Mouse (Mus musculus) small intestine, adult 2 months (tissue): Measurements from ENCODE around the gene Mamdc2. TPM values are rescaled to one million over a fixed set of nuclear protein-coding genes. Genes with fewer than 3 reads are reported as not detected.
"Not testable (repeated sequence)": the region's sequence is repeated elsewhere in the genome, so short reads cannot be mapped to it uniquely, and the experiment has no call there.

ENCODE experiments used
- H3K27ac ChIP-seq: fragments of 200-500 bp; 2 replicates; pipeline ENCODE4 v1.5.1; 2012; ENCODE audit warnings: low read depth, low read length, control low read depth, inconsistent platforms; ENCODE audit not compliant: insufficient read depth
- H3K27me3 ChIP-seq: fragments of 200-500 bp; 2 replicates; pipeline ENCODE4 v1.6.1; 2012; ENCODE audit warnings: mild to moderate bottlenecking, moderate library complexity, low read length, inconsistent platforms; ENCODE audit not compliant: control insufficient read depth, insufficient read depth
- H3K36me3 ChIP-seq: fragments of 200-500 bp; 2 replicates; pipeline ENCODE4 v1.6.1; 2012; ENCODE audit warnings: mild to moderate bottlenecking, low read length, control low read depth, inconsistent platforms; ENCODE audit not compliant: control insufficient read depth, insufficient read depth
- H3K4me1 ChIP-seq: fragments of 200-500 bp; 2 replicates; pipeline ENCODE4 v1.6.1; 2012; ENCODE audit warnings: low read length, inconsistent platforms, mixed read lengths; ENCODE audit not compliant: control insufficient read depth, insufficient read depth, insufficient read length
- H3K4me3 ChIP-seq: fragments of 200-500 bp; 2 replicates; pipeline ENCODE4 v1.5.1; 2012; ENCODE audit warnings: low read depth, mild to moderate bottlenecking, control low read depth, inconsistent platforms, low read length, moderate library complexity
- CTCF ChIP-seq: fragments of 200-500 bp; IDR thresholded peaks from 2 replicates; pipeline ENCODE4 v1.5.1; 2012; ENCODE audit warnings: low read depth, mild to moderate bottlenecking, control low read depth, inconsistent platforms, low read length, moderate library complexity, mixed read lengths; ENCODE audit not compliant: insufficient replicate concordance, insufficient read length; ENCODE audit errors: extremely low read depth
- POLR2A ChIP-seq: fragments of 200-500 bp; IDR thresholded peaks from 2 replicates; pipeline ENCODE4 v1.6.1; 2012; ENCODE audit warnings: low read depth, mild to moderate bottlenecking, control low read depth, inconsistent platforms, low read length, moderate library complexity
- WGBS: fragments of 180-500 bp; shearing (Covaris S2); methylation state at CpG from one replicate; pipeline ENCODE4 v1.1.7; 2018; 5-methylcytosine and 5-hydroxymethylcytosine counted together
- polyA plus RNA-seq: library from polyadenylated mRNA; depleted of rRNA; stranded (reverse); fragments of >200 nt; gene quantifications from 2 replicates; pipeline ENCODE4 v1.2.3, GENCODE M21; 2012

Mamdc2 gene
- polyA plus RNA-seq, 1 experiment: 1.8 TPM

DNA sequence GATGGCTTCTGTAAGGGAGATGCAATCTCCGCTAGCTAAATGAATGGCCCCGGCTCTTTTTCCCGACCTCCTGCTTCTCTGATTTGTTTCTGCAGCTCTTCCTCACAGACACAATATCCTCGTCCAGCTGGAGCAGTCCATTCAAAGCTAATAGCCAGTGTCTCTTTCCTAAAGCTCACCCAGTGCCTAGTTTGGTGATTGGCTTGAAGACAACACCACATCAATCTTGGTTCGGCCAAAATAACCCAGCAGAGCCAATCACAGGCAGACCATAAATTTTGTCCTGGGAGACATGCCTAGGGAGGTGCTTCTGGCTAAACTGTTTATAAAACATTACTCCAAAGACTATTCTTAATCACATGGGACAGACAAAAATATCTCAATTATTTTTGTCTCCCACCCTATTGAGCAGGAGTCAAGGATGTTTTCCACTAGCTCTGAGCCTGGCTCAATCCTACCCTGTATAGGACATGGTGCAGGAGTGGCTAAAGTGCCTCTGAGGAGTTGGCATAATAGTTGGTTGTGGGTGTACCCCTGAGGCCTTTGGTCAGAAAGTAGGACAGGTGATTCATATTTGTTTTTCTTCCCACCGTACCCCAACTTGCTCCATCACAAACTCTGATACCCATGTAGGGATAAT, 38.5 kb upstream of the Mamdc2 start:
- WGBS: 70% methylated on average over 6 of the region's 6 CpGs
- H3K36me3 ChIP-seq: no peaks in the 10 kb centered on the region
- H3K27ac ChIP-seq: no peak overlapping the region
- no peak overlapping the region for H3K4me3 ChIP-seq
- no peaks in the 10 kb centered on the region for H3K27me3 ChIP-seq
- H3K4me1 ChIP-seq: no peaks in the 10 kb centered on the region
- no peak for TF ChIP-seq POLR2A
- no peak for TF ChIP-seq CTCF

DNA sequence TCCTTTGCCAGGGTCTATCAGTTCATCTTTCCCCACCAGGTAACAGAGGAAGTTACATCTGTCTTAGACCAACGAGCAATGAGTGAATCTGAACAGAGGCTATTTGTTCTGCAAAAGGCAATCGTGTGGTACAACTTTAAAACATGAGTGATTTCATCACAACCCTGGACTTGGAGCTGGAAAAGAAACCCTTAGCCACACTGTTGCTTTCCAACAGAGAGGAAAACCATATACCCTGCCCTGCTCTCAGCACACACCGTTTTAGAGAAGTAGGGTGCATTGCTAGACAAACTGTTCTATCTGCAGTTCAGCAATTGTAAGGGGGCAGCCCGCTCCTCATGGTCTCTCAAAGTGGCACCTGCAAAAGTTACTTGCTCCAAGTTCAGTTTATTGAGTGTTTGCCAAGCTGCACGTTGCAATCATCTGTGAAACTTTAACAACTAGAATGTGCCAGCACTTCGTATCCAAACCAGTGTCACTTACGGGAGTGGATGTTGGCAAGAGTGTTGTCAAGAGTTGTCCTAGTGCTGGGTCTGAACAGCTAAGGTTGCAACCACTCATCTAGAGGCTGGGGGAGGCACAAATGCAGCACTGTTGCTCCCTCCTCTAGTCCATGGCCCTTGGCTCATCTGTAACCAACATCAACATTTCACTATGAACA, 37.8 kb upstream of the Mamdc2 start:
- Histone ChIP-seq H3K4me3 (no peak overlapping the region), H3K4me1 (no peaks in the 10 kb centered on the region), H3K27me3 (no peaks in the 10 kb centered on the region), H3K36me3 (no peaks in the 10 kb centered on the region), H3K27ac (0 out of 2 replicates have a peak overlapping the region, but pooled peaks have one; percentile 5)
- TF ChIP-seq CTCF: no peak
- no peak for TF ChIP-seq POLR2A
- 70% methylated on average over 7 of the region's 7 CpGs for WGBS

DNA sequence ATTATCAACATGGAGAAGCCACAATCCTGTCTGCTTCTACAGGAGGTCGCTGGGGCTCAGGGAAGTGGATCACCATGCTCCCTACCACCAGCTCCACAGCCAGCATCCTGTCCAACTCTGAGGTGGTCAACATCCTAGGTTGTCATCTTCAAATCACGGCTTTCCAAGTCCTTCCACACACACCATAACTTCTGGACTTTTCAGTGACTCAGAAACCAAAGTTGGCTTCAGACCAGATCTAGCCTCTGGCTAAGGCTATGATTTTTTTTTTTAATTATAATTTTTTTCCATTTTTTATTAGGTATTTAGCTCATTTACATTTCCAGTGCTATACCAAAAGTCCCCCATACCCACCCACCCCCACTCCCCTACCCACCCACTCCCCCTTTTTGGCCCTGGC, 34.3 kb upstream of the Mamdc2 start:
- WGBS: 75% methylated on average over 2 of the region's 2 CpGs
- not testable (repeated sequence) for H3K4me1 ChIP-seq, H3K27me3 ChIP-seq, H3K4me3 ChIP-seq, H3K27ac ChIP-seq, H3K36me3 ChIP-seq

DNA sequence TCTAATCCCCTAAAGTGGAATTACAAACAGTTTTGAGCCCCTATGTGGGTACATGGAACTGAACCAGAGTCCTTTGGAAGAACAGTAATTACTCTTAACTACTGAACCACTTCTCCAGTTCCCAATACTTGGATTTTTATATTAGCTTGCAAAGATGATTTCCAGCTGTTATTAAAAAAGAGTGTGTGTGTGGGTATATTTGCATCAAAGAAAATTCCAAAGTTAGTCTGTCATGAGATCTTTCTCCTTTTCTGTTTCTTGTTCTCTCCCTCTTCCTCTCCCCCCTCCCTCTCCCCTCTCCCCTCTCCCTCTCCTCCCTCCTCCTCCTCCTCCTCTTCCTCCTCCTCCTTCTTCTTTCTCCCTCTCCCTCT, 31.3 kb upstream of the Mamdc2 start:
- Histone ChIP-seq H3K4me3 (no peak overlapping the region), H3K27me3 (no peaks in the 10 kb centered on the region), H3K36me3 (no peaks in the 10 kb centered on the region), H3K27ac (no peak overlapping the region), H3K4me1 (no peaks in the 10 kb centered on the region)
- TF ChIP-seq POLR2A (no peak), CTCF (no peak)

DNA sequence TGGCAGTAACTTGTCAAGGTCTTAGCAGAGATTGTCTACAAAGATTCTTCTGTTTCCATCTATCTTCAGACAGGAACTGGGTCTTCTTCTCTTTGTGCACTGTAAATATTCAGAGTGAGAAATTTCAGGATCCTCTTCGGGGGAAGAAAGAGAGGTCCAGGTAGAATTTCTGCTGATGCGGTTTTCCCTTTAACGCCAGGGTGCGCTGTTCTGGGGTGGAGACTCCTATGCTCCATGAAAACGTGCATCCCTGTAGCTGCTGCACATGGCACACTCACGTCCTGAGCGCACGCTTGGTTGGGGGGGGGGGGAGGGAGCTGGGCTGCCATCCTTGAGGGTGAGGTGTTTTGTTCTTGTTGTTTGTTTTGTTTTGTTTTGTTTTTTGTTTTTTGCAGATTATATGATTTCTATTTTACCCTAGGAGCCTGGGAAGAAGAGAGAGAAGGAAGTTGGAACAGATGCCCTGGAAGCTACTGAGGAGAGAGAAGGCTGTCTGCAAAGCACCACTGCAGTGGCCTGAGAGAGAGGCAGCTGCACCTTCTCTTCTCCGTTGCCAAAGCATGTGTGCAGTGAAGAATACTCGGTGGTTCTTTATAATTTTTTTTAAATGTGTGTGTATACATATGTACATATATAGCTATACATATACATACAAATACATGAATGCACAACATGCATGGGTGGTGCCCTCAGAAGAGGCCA, 30.8 kb upstream of the Mamdc2 start:
- TF ChIP-seq CTCF (peak; percentile 19; the same call in 1 of the 2 replicates), POLR2A (no peak)

DNA sequence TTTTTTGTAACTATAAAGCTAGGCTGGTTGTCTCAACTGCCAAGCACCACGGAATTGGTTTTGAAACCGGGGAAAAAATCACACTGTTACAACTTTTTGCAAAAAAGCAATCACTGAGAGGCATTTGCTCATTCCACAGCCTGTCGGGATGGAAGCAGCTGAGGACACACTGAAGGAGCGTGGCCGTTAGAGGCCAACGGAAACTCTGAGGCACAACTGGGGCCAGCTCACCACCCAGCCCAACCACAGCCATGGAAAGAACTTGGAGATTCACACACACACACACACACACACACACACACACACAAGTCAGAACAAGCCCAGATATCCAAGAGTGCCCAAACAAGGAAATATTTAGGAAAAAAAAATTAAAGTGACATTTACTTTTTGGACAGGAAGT, 29.6 kb upstream of the Mamdc2 start:
- no peaks in the 10 kb centered on the region for H3K4me1 ChIP-seq
- 70% methylated on average over 6 of the region's 6 CpGs for WGBS
- H3K27me3 ChIP-seq: no peaks in the 10 kb centered on the region
- no peak for TF ChIP-seq CTCF
- no peak for TF ChIP-seq POLR2A
- no peak overlapping the region for H3K4me3 ChIP-seq
- H3K36me3 ChIP-seq: no peaks in the 10 kb centered on the region
- H3K27ac ChIP-seq: no peak overlapping the region

More for the DNA sequence above, 30.8 kb upstream of the Mamdc2 start:
- Histone ChIP-seq H3K27me3 (no peaks in the 10 kb centered on the region), H3K4me1 (no peaks in the 10 kb centered on the region), H3K27ac (no peak overlapping the region), H3K4me3 (no peak overlapping the region), H3K36me3 (no peaks in the 10 kb centered on the region)
- WGBS: 18% methylated on average over 10 of the region's 10 CpGs

DNA sequence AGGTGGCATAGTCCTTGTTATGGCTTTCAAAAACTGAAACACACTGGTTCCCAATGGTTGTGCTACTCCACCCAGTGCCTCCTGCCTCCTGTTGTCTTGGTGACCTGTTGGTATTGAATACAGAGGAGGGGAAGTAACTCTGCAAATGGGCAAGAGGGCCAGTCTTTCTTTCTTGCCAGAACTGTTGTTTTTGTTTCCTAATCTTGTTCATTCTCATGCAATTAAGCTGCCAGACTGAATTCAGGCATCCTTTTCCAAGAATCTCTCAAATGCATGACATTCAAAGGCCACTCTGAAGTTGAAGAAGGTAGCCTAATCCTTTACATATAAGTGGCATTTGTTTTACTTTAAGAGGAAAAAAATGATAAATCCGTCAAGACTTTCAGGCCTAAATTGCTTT, 19.6 kb upstream of the Mamdc2 start:
- no peak for TF ChIP-seq POLR2A
- no peak for TF ChIP-seq CTCF
- Histone ChIP-seq H3K27ac (no peak overlapping the region), H3K27me3 (no peaks in the 10 kb centered on the region), H3K4me3 (no peak overlapping the region), H3K36me3 (no peaks in the 10 kb centered on the region), H3K4me1 (no peaks in the 10 kb centered on the region)
- 70% methylated on average over 1 of the region's 1 CpGs for WGBS
